Mouse (Mus musculus) Muller cell, postnatal 12 days (primary cell): Measurements from ENCODE around the gene Timm44.

Source experiments
- DNase-seq: peaks from one replicate; pipeline ENCODE4 v3.0.0-alpha.2; 2015; ENCODE audit errors: inconsistent ontology term

Timm44 gene

DNA sequence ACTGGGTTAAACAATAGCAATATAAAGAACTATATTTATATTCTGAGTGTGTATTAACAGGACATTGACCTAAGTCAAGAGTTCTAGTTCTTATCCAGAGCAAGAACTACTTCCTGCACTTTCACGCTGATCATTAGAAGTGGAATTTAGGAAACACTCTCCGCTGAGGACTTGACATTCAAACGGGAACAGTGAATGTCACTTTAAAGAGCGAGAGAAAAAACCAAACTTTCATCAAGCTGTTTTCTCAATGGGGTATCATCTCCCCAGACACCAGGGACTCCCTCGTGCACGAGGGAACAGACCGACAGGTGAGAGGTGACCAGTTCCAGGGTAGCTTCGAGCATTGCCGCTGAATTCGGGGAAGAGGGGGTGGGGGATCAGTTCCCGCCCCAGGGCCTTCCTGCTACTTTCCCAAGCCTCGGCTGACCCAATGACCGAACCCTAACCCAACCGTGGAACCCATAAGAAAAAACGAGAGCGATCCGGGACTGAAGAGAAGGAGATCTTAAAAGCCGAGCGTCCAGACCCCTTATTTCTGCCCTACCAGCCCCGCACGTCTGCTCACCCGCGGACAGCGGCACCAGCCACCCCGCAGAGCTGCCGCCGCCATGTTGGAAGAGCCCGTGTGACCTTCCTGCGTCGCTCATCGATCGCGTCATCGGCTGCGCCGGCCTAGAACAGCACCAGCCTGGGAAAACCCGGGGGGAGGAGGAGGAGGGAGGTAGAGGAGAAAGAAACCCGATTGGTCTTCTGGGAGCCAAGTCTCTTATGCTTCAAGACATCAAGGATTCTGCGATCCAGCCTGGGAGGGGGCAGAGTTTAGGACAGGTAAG lies at the start of gene Timm44:
Gene Timm44 (minus strand): TSS at position 639 of the 836 bp plus-strand sequence.
- peak; percentile 97 for DNase-seq

- peak; percentile 98 for DNase-seq
These were observed 49.5 kb upstream of the Timm44 start, which contains the start of the genes Ccl25 and Elavl1 for GRCm38 (mm10) chr8:4324983-4325750. Ccl25 (plus strand) TSS chr8:4325210. Elavl1 (minus strand) TSS chr8:4325413.

DNA sequence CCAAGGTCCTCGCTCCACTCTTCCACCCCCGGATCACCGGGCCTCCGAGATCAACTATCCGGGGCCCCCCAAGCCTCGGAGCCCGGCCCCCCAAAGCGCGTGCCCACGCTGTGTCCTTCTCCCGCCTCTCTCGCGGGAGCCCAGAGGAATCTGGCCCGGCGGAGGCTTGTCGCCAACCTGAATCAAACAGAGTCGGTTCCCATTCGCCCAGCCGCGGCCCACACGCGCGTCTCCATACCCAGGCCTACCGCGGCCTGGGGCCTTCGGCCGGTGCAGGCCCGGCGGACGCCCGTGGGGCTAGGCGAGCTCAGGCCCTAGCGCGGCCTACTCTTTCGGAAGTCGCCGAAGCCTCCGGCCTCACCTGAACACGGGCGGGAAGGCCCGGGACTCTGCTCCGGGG lies 48.8 kb upstream of the Timm44 start:
- DNase-seq, result no peak

- no peak for DNase-seq
These were observed 48.2 kb upstream of the Timm44 start for GRCm38 (mm10) chr8:4323917-4324316.

DNA sequence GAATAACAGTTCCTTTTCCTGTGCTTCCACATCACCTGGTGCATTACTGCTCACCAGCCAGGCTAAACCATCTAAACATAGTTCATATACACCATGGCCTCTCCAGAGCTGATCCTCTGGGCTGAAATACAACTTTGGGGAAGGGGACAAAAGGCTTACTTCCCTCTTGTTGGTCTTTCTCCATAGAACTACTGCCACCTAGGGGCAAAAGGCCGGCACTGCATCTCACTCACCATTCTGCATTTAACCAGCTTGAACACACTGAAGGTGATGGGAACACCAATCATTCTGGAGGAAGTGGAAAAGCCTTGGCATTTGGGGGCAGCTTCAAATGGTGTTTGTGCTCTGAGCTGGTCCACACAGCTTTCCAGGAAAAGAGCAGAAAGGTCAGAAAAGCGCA lies 46.8 kb upstream of the Timm44 start:
- DNase-seq, result peak; percentile 68

- peak; percentile 84 for DNase-seq
These were observed 45.3 kb upstream of the Timm44 start for GRCm38 (mm10) chr8:4321031-4321430.

DNA sequence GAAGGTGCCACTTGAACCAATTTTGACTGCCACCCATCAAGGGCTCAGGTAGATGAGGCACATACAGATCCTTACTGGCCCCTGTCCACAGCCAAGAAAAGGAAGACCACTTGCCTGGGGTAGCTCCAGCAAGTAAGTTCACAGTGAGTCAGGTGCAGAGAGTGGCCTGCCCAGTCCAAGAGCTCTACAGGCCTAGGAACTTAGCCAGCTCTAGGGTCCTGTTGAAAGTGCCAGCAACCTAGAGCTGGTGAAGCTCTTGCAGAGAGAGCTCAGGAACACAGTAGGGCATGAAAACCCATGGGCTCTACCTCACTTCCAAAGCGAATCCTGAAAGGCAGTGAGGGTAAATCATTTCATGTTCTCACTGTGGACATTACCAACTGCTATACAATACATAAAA lies 44.7 kb upstream of the Timm44 start:
- DNase-seq, result no peak

- DNase-seq, result no peak
These were observed 43.8 kb upstream of the Timm44 start for GRCm38 (mm10) chr8:4319573-4319872.

- peak; percentile 64 for DNase-seq
These were observed 43.3 kb upstream of the Timm44 start for GRCm38 (mm10) chr8:4318796-4319572.

- DNase-seq, result no peak
These were observed 42.4 kb upstream of the Timm44 start for GRCm38 (mm10) chr8:4318124-4318523.

- no peak for DNase-seq
These were observed 39.1 kb upstream of the Timm44 start for GRCm38 (mm10) chr8:4314852-4315251.

DNA sequence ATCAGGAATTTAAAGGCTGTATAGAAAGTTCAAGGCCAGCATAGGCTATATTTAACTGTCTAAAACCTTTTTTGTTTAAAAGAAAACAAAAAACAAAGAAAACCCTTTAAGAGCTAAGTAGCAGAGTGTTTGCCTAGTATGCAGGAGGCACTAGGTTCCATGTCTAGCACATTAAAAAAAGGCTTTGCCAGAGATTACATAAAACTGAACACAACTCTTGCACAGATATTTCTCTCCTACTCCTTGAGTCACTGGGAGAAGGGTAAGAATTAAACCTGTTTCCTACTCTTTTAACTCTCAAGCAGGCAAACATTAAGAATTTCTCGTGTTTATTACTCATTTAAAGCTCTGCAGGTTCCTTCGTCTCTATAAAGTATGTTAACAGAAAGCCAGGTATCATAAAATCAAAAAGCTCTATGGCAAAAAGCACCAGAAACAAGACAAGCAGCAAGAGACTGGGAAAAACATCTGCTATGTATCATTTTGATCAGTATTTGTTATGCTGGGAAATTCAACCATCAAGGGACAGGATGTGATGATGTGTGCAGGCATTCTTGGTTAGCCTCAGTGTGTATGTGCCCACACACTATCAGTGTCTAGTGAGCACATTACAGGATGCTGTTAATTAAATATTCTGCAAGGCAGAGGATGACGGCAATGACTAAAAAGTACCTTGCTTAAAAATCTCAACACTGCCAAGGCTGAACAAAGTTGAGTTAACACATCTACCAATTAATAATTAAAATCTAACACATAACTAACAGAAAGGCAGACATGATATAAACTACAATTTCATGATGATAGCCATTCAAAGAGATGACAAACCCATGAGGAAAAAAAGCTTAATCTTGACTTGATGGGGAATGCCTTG lies 37.8 kb upstream of the Timm44 start:
- DNase-seq, result peak; percentile 73

- no peak for DNase-seq
These were observed 36.4 kb upstream of the Timm44 start for GRCm38 (mm10) chr8:4312104-4312503.

DNA sequence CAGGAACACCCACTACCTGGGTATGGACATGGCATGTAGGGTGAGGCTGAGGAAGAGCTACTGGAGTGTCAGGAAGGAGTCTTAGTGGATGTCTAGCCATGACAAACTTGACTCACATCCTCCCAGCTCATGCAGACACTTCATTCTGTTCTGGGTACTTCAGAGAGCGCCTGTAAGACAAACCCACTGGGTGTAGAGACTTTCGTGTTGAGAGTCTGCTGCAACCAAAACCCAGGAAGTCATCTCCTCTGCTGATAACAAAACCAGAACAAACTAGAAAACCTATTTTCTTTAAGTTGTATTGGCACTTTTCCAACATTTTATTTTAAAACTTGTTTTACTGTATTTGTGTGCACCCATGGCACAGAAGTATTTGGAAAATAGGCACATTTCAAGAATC lies 30.1 kb upstream of the Timm44 start:
- no peak for DNase-seq

DNA sequence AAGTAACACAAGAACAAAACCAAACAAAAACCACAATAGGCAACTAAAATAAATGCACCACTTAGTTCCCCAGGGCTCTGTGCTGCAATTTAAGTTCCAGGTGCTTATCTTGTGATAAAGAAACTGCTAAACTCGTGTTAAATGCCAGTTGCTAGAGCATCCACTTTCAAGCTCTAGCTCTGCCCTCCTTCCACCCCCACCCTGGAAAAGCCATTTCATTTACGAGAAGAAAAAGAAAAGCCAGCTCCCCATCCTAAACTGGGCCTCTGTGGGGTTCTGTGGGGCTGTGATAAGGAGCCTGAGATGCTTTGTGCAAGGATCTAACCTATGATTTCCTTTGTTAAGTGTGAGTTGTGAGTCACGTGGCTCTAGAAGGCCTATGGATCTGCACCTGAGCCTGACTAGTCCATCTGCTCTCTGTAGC lies 28.4 kb upstream of the Timm44 start:
- DNase-seq, result no peak

DNA sequence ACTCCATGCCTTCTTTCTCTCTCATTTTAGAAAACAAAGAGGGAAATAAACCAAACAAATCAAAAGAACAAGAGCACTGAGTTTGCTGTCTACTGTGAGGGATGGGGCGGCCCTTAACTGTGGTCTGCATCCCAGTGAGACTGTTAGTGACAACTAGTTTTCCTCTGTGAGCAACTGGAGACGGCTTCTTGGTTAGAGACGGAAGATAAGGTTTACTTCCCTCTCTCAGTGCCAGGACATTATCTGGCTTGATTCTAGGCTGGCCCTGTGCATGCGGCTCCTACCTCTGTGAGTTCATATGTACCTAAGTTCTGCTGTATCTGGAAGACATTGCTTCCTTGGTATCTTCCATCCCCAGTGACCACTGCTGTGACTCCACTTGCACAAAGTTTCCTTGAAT lies 22.1 kb upstream of the Timm44 start:
- DNase-seq, result no peak

- no peak for DNase-seq
These were observed 17.0 kb upstream of the Timm44 start for GRCm38 (mm10) chr8:4292738-4293137.

- no peak for DNase-seq
These were observed 375 bp upstream of the Timm44 start for GRCm38 (mm10) chr8:4276111-4276465.

- no peak for DNase-seq
These were observed 6.1 kb downstream of the Timm44 start for GRCm38 (mm10) chr8:4269609-4270008.

- no peak for DNase-seq
These were observed 8.1 kb downstream of the Timm44 start for GRCm38 (mm10) chr8:4267627-4268026.

GRCm38 (mm10) chr8:4265160-4265914 lies 10.4 kb downstream of the Timm44 start:
- no peak for DNase-seq
